Mouse (Mus musculus) liver, embryonic 14.5 days (tissue): ENCODE measurements around the gene Sst. TPM values are rescaled to one million over a fixed set of nuclear protein-coding genes. Genes with fewer than 3 reads are reported as not detected.
"Not testable (repeated sequence)": the region's sequence is repeated elsewhere in the genome, so short reads cannot be mapped to it uniquely, and the experiment has no call there.

Experiments
- ATAC-seq: fragments of 200-750 bp; cut with Nextera tagmentation; 2 replicates; pipeline ENCODE4 v1.8.0; 2017; ENCODE audit warnings: moderate number of reproducible peaks, mild to moderate bottlenecking, moderate library complexity; ENCODE audit not compliant: insufficient read depth
- DNase-seq, 3 experiments: peaks; one replicate each; pipeline ENCODE4 v3.0.0-alpha.2; 2012 to 2013; ENCODE audit warnings: low read depth in 3 of 3, low spot score in 3 of 3
- H3K27ac ChIP-seq: fragments of 300-500 bp; sonication (generic); 2 replicates; pipeline ENCODE4 v1.5.1; 2014; ENCODE audit warnings: moderate library complexity, mild to moderate bottlenecking, control low read depth, inconsistent platforms
- H3K27me3 ChIP-seq: fragments of 300-500 bp; sonication (generic); 2 replicates; pipeline ENCODE4 v1.6.1; 2014; ENCODE audit warnings: mild to moderate bottlenecking, low read length, moderate library complexity; ENCODE audit not compliant: control insufficient read depth, insufficient read depth
- H3K36me3 ChIP-seq: fragments of 300-500 bp; sonication (generic); replicated peaks from 2 replicates; pipeline ENCODE4 v1.6.1; 2014; ENCODE audit warnings: low read depth; ENCODE audit not compliant: control insufficient read depth, insufficient read depth
- H3K4me1 ChIP-seq, 2 experiments: fragments of 200-500 bp in 1 of 2; fragments of 300-500 bp in 1 of 2; sonication (generic) in 1 of 2; replicated peaks; 2 replicates each; pipeline ENCODE4 v1.6.1; 2012 to 2014; ENCODE audit warnings: antibody characterized with exemption in 1 of 2, inconsistent platforms in 1 of 2, low read length in 1 of 2; ENCODE audit not compliant: control insufficient read depth in 2 of 2, insufficient read depth in 2 of 2
- H3K4me2 ChIP-seq: fragments of 300-500 bp; sonication (generic); 2 replicates; pipeline ENCODE4 v1.6.1; 2014; ENCODE audit warnings: low read depth, mild to moderate bottlenecking, control low read depth, moderate library complexity
- H3K4me3 ChIP-seq, 2 experiments: fragments of 200-500 bp in 1 of 2; fragments of 300-500 bp in 1 of 2; sonication (generic) in 1 of 2; 2 replicates each; pipeline ENCODE4 v1.5.1; 2012 to 2014; ENCODE audit warnings: low read depth in 2 of 2, low read length in 2 of 2, mild to moderate bottlenecking in 2 of 2, control low read depth in 1 of 2, inconsistent platforms in 1 of 2, moderate library complexity in 1 of 2; ENCODE audit not compliant: insufficient read depth in 1 of 2
- H3K9ac ChIP-seq: fragments of 300-500 bp; sonication (generic); replicated peaks from 2 replicates; pipeline ENCODE4 v1.6.1; 2014; ENCODE audit warnings: mild to moderate bottlenecking, control low read depth, moderate library complexity
- H3K9me3 ChIP-seq: fragments of 300-500 bp; sonication (generic); 2 replicates; pipeline ENCODE4 v1.6.1; 2016; ENCODE audit warnings: low read length, mixed read lengths; ENCODE audit not compliant: control insufficient read depth
- CTCF ChIP-seq: IDR thresholded peaks from 2 replicates; pipeline ENCODE4 v1.5.1; 2016; ENCODE audit warnings: antibody characterized with exemption, low read depth, control low read depth
- EP300 ChIP-seq: IDR thresholded peaks from 2 replicates; pipeline ENCODE4 v1.6.1; 2016; ENCODE audit warnings: antibody characterized with exemption, low read depth
- WGBS: fragments of 180-500 bp; shearing (Covaris S2); extraction: QIAGEN DNeasy Blood & Tissue Kit; methylation state at CpG from one replicate; pipeline ENCODE4 v1.1.7; 2014; ENCODE audit not compliant: insufficient replicate concordance; 5-methylcytosine and 5-hydroxymethylcytosine counted together
- polyA plus RNA-seq, 2 experiments: library from polyadenylated mRNA; depleted of rRNA in 1 of 2; stranded (reverse) in 1 of 2; unstranded in 1 of 2; fragments of >200 nt; fragmentation: Nextera tagmentation in 1 of 2; extraction: Ambion mirVana in 1 of 2; gene quantifications; 2 replicates each; pipeline versions ENCODE4 v1.2.1 to v1.2.3; 2012 to 2014

Sst gene
- polyA plus RNA-seq, 2 experiments: 0.04 TPM; not detected in 1

- H3K4me3 ChIP-seq: no peak overlapping the region
- no peak overlapping the region for H3K9ac ChIP-seq
- H3K36me3 ChIP-seq: no peaks in the 10 kb centered on the region
- DNase-seq: no peak
- H3K9me3 ChIP-seq: no peaks in the 10 kb centered on the region
- H3K27ac ChIP-seq: no peak overlapping the region
- H3K4me1 ChIP-seq: no peaks in the 10 kb centered on the region
- no peaks in the 10 kb centered on the region for H3K27me3 ChIP-seq
- H3K4me2 ChIP-seq: no peak overlapping the region
- TF ChIP-seq EP300: no peak
- TF ChIP-seq CTCF: no peak
- 66% methylated on average over 13 of the region's 13 CpGs for whole genome bisulfite sequencing
- no peak for ATAC-seq
Measured at GRCm38 (mm10) chr16:23912741-23913140, 22.0 kb upstream of the Sst start.

- H3K36me3 ChIP-seq, ATAC-seq, H3K4me2 ChIP-seq, H3K4me3 ChIP-seq, H3K27me3 ChIP-seq, H3K9me3 ChIP-seq, H3K4me1 ChIP-seq, H3K27ac ChIP-seq, H3K9ac ChIP-seq, DNase-seq: not testable (repeated sequence)
- WGBS: 55% methylated on average over 3 of the region's 3 CpGs
Measured at GRCm38 (mm10) chr16:23909015-23909354, 18.2 kb upstream of the Sst start.

- H3K27ac ChIP-seq, DNase-seq, ATAC-seq, H3K9me3 ChIP-seq, H3K4me2 ChIP-seq, H3K36me3 ChIP-seq, H3K9ac ChIP-seq, H3K27me3 ChIP-seq, H3K4me3 ChIP-seq, H3K4me1 ChIP-seq: not testable (repeated sequence)
- 58% methylated on average over 9 of the region's 9 CpGs for WGBS
Measured at GRCm38 (mm10) chr16:23908076-23909014, 17.6 kb upstream of the Sst start.

GRCm38 (mm10) chr16:23906586-23906985, 15.8 kb upstream of the Sst start:
- not testable (repeated sequence) for H3K27ac ChIP-seq, H3K4me1 ChIP-seq, H3K36me3 ChIP-seq, DNase-seq, ATAC-seq, H3K9ac ChIP-seq, H3K9me3 ChIP-seq, H3K4me3 ChIP-seq, H3K27me3 ChIP-seq, H3K4me2 ChIP-seq
- WGBS: 50% methylated on average over 3 of the region's 3 CpGs

- no peaks in the 10 kb centered on the region for H3K27me3 ChIP-seq
- no peak overlapping the region for H3K9ac ChIP-seq
- no peaks in the 10 kb centered on the region for H3K36me3 ChIP-seq
- WGBS: 73% methylated on average over 7 of the region's 7 CpGs
- H3K9me3 ChIP-seq: no peaks in the 10 kb centered on the region
- DNase-seq (no peak), ATAC-seq (no peak)
- no peak for TF ChIP-seq CTCF
- TF ChIP-seq EP300: no peak
- no peaks in the 10 kb centered on the region for H3K4me1 ChIP-seq
- no peak overlapping the region for H3K27ac ChIP-seq
- H3K4me2 ChIP-seq: no peak overlapping the region
- no peak overlapping the region for H3K4me3 ChIP-seq
Measured at GRCm38 (mm10) chr16:23901411-23901810, 10.7 kb upstream of the Sst start.
